Mouse (Mus musculus): Measurements from ENCODE around the gene Atg4c.

DNA sequence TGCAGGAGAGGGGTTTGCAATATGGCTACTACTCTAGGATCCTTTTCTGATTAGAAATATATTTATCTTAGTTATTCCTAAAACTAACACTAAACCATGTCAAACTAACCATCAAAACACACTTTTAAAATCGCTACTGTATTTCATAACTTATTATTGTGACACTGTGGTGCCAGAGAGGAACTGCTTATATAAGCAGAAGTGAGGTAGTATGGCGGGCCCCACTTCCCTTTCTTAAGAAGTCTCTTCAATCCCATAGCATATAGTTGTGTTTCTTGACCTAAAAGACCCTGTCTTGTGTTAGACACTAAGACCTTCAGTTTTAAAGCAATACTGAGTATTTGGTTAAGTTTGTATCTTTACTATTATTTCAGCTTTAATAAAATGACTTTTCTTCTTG lies 31.1 kb downstream of the Atg4c start:
- no peak for TF ChIP-seq CTCF (IDR thresholded peaks at IDR 0.05; ENCODE audit: borderline replicate concordance, insufficient read depth, low read depth, low read length)
- no peak for TF ChIP-seq POLR2A (IDR thresholded peaks at IDR 0.05; ENCODE audit: borderline replicate concordance, insufficient read depth, low read length)
